In the genomic region with DNA sequence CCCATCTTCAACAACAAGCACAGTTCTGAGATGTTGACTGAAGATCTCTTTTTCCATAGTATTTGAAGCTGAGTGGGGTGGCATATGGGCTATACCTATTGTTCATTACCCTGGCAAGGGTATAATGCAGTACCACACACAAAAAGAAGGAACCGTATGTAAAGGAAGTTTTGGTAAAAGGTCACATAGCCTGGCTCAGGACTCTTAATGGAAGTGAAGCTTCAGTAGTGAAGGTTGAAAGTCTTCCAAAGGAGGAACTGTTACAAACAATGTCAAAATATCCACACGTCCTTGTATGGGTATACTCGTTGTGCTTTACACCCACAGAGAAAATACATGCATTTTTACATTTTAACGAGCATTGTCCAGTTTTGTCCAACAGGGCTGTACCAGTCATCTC, we compare ENCODE assay signal across 18 mouse cellular contexts.
"Had no signal": no experiment of that assay in that cellular context is flagged by ENCODE, and none has a peak within 500 bp of the region (broad histone marks: within the 10 kb centered on the region; RNA-seq: fewer than 3 reads in every experiment).

No protein-coding gene starts in this region.

- H3K4me3 ChIP-seq: heart, embryonic 10.5 days; heart, embryonic 12.5 days; heart, embryonic 13.5 days; heart, embryonic 15.5 days; hindbrain, embryonic 10.5 days; hindbrain, embryonic 12.5 days; hindbrain, embryonic 13.5 days; hindbrain, embryonic 15.5 days; kidney, embryonic 15.5 days; layer of hippocampus, adult 2 months had no signal

- H3K9ac ChIP-seq: heart, embryonic 12.5 days; heart, embryonic 13.5 days; heart, embryonic 15.5 days; hindbrain, embryonic 12.5 days; hindbrain, embryonic 13.5 days; hindbrain, embryonic 14.5 days; hindbrain, embryonic 15.5 days; kidney, embryonic 15.5 days had no signal

- H3K4me2 ChIP-seq: heart, embryonic 11.5 days; heart, embryonic 12.5 days; heart, embryonic 13.5 days; heart, embryonic 15.5 days; hindbrain, embryonic 12.5 days; hindbrain, embryonic 13.5 days; hindbrain, embryonic 14.5 days; hindbrain, embryonic 15.5 days; kidney, embryonic 15.5 days had no signal

- H3K27ac ChIP-seq: heart, embryonic 10.5 days; heart, embryonic 13.5 days; heart, embryonic 15.5 days; hindbrain, embryonic 10.5 days; hindbrain, embryonic 12.5 days; hindbrain, embryonic 13.5 days; hindbrain, embryonic 14.5 days; hindbrain, embryonic 15.5 days; hindbrain, postnatal 0 days; kidney, embryonic 15.5 days; kidney, postnatal 0 days; layer of hippocampus, adult 2 months had no signal

- H3K27me3 ChIP-seq: heart, embryonic 12.5 days; heart, embryonic 13.5 days; heart, embryonic 15.5 days; hindbrain, embryonic 12.5 days; hindbrain, embryonic 13.5 days; hindbrain, embryonic 15.5 days; kidney, embryonic 15.5 days had no signal

- ATAC-seq: hindbrain, embryonic 16.5 days; hindbrain, postnatal 0 days; inflammation-experienced regulatory T-cells, adult 6 months; intestine, embryonic 16.5 days; intestine, postnatal 0 days had no signal

- H3K36me3 ChIP-seq: heart, embryonic 10.5 days; heart, embryonic 12.5 days; heart, embryonic 13.5 days; heart, embryonic 15.5 days; hindbrain, embryonic 10.5 days; hindbrain, embryonic 12.5 days; hindbrain, embryonic 13.5 days; hindbrain, embryonic 15.5 days; kidney, embryonic 15.5 days had no signal

- H3K9me3 ChIP-seq: heart, embryonic 10.5 days; heart, embryonic 12.5 days; heart, embryonic 13.5 days; heart, embryonic 15.5 days; hindbrain, embryonic 10.5 days; hindbrain, embryonic 12.5 days; hindbrain, embryonic 13.5 days; hindbrain, embryonic 15.5 days; kidney, embryonic 15.5 days had no signal

- H3K4me1 ChIP-seq: kidney, embryonic 15.5 days had no signal
